Mouse (Mus musculus): ENCODE results near the gene Kirrel3. TPM values are rescaled to one million over a fixed set of nuclear protein-coding genes. Genes with fewer than 3 reads are reported as not detected.

The Kirrel3 gene
- not detected in 2 replicates for total RNA-seq (2014; fragmentation: Nextera tagmentation)
- 0.06 and 0.98 TPM in 2 replicates for total RNA-seq (2017)
- not detected in 2 replicates for polyA plus RNA-seq (2012)

GRCm38 (mm10) chr9:34485759-34486431 is at the start of gene Kirrel3:
TSS of gene Kirrel3 (plus strand) at chr9:34485894.
- H3K4me1 ChIP-seq (ENCODE audit: insufficient read depth, low read depth, low read length), result no peaks in the 10 kb centered on the region
- no peaks in the 10 kb centered on the region for H3K36me3 ChIP-seq (replicated peaks)
- TF ChIP-seq GATA2 (IDR thresholded peaks at IDR 0.05; ENCODE audit: borderline replicate concordance, low read depth, low read length) (no peak), POLR2AphosphoS5 (IDR thresholded peaks at IDR 0.05; ENCODE audit: insufficient replicate concordance, low read depth, low read length) (no peak), GATA1 (IDR thresholded peaks at IDR 0.05; ENCODE audit: borderline replicate concordance, low read length) (no peak)
- H3K9me3 ChIP-seq (replicated peaks), result peaks cover 7% of the 10 kb centered on the region
- H3K4me3 ChIP-seq (ENCODE audit: low read depth, low read length), result no peak within 1 kb of the TSS
- H3K27me3 ChIP-seq (ENCODE audit: insufficient read depth, low read length), result peaks cover 4% of the 10 kb centered on the region; the same call in 1 of the 2 replicates
- DNase-seq (ENCODE audit: low spot score) (no peak), ATAC-seq (ENCODE audit: extremely low read depth, insufficient number of reproducible peaks, low FRiP score, poor library complexity, severe bottlenecking) (no peak)

DNA sequence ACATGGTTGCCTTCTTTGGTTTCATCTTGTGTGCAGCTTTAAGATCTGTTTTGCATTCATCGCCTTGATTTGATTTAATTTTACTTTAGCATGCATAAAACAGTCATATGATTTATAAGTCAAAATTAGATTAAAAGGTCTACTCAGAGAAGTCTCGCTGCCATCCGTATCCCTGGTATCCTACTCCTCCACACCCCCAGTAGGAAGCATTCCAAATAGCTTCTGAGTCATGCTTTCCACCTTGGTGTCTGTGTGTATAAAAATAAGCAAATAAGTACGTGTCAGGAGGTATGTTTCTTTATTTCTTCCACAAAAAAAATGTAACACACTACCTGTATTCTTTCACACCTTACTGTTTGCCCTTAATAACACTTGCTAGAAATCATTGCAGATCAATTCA is 45.0 kb upstream of the Kirrel3 start:
- Histone ChIP-seq H3K9me3 (replicated peaks) (no peaks in the 10 kb centered on the region), H3K4me1 (ENCODE audit: insufficient read depth, low read depth, low read length) (no peaks in the 10 kb centered on the region), H3K4me3 (ENCODE audit: low read depth, low read length) (no peak overlapping the region), H3K36me3 (replicated peaks) (no peaks in the 10 kb centered on the region), H3K27me3 (ENCODE audit: insufficient read depth, low read length) (no peaks in the 10 kb centered on the region)
- ATAC-seq (ENCODE audit: extremely low read depth, insufficient number of reproducible peaks, low FRiP score, poor library complexity, severe bottlenecking) (no peak), DNase-seq (ENCODE audit: low spot score) (no peak)
- TF ChIP-seq GATA2 (IDR thresholded peaks at IDR 0.05; ENCODE audit: borderline replicate concordance, low read depth, low read length) (no peak), GATA1 (IDR thresholded peaks at IDR 0.05; ENCODE audit: borderline replicate concordance, low read length) (no peak), CTCF (IDR thresholded peaks at IDR 0.05; ENCODE audit: low read depth, low read length) (no peak), POLR2AphosphoS5 (IDR thresholded peaks at IDR 0.05; ENCODE audit: insufficient replicate concordance, low read depth, low read length) (no peak), TAL1 (conservative IDR thresholded peaks at IDR 0.05; ENCODE audit: low read depth, low read length) (no peak)

- DNase-seq (ENCODE audit: low spot score), result no peak
These were observed 41.7 kb upstream of the Kirrel3 start for GRCm38 (mm10) chr9:34443950-34444349.

GRCm38 (mm10) chr9:34446497-34447350 is 39.0 kb upstream of the Kirrel3 start:
- TF ChIP-seq GATA2 (IDR thresholded peaks at IDR 0.05; ENCODE audit: borderline replicate concordance, low read depth, low read length), result no peak
- H3K4me1 ChIP-seq (ENCODE audit: insufficient read depth, low read depth, low read length), result no peaks in the 10 kb centered on the region
- no peaks in the 10 kb centered on the region for H3K27me3 ChIP-seq (ENCODE audit: insufficient read depth, low read length)
- H3K4me3 ChIP-seq (ENCODE audit: low read depth, low read length), result no peak overlapping the region
- H3K36me3 ChIP-seq (replicated peaks), result no peaks in the 10 kb centered on the region
- ATAC-seq (ENCODE audit: extremely low read depth, insufficient number of reproducible peaks, low FRiP score, poor library complexity, severe bottlenecking), result no peak
- peaks cover 3% of the 10 kb centered on the region; the same call in 1 of the 2 replicates for H3K9me3 ChIP-seq (replicated peaks)
- DNase-seq (ENCODE audit: low spot score), result no peak

More at GRCm38 (mm10) chr9:34443950-34444349, 41.7 kb upstream of the Kirrel3 start:
- H3K36me3 ChIP-seq (replicated peaks), result no peaks in the 10 kb centered on the region
- no peaks in the 10 kb centered on the region for H3K27me3 ChIP-seq (ENCODE audit: insufficient read depth, low read length)
- no peaks in the 10 kb centered on the region for H3K4me1 ChIP-seq (ENCODE audit: insufficient read depth, low read depth, low read length)
- TF ChIP-seq TAL1 (conservative IDR thresholded peaks at IDR 0.05; ENCODE audit: low read depth, low read length), result no peak
- TF ChIP-seq CTCF (IDR thresholded peaks at IDR 0.05; ENCODE audit: low read depth, low read length), result no peak
- TF ChIP-seq POLR2AphosphoS5 (IDR thresholded peaks at IDR 0.05; ENCODE audit: insufficient replicate concordance, low read depth, low read length), result no peak
- TF ChIP-seq GATA1 (IDR thresholded peaks at IDR 0.05; ENCODE audit: borderline replicate concordance, low read length), result no peak
- no peak for TF ChIP-seq GATA2 (IDR thresholded peaks at IDR 0.05; ENCODE audit: borderline replicate concordance, low read depth, low read length)
- H3K9me3 ChIP-seq (replicated peaks), result peaks cover 3% of the 10 kb centered on the region; the same call in 1 of the 2 replicates
- no peak for ATAC-seq (ENCODE audit: extremely low read depth, insufficient number of reproducible peaks, low FRiP score, poor library complexity, severe bottlenecking)
- H3K4me3 ChIP-seq (ENCODE audit: low read depth, low read length), result no peak overlapping the region

GRCm38 (mm10) chr9:34447736-34448135 is 38.0 kb upstream of the Kirrel3 start:
- DNase-seq (ENCODE audit: low spot score) (no peak), ATAC-seq (ENCODE audit: extremely low read depth, insufficient number of reproducible peaks, low FRiP score, poor library complexity, severe bottlenecking) (no peak)
- TF ChIP-seq POLR2AphosphoS5 (IDR thresholded peaks at IDR 0.05; ENCODE audit: insufficient replicate concordance, low read depth, low read length) (no peak), GATA2 (IDR thresholded peaks at IDR 0.05; ENCODE audit: borderline replicate concordance, low read depth, low read length) (no peak), TAL1 (conservative IDR thresholded peaks at IDR 0.05; ENCODE audit: low read depth, low read length) (no peak), CTCF (IDR thresholded peaks at IDR 0.05; ENCODE audit: low read depth, low read length) (no peak), GATA1 (IDR thresholded peaks at IDR 0.05; ENCODE audit: borderline replicate concordance, low read length) (no peak)
- Histone ChIP-seq H3K36me3 (replicated peaks) (no peaks in the 10 kb centered on the region), H3K27me3 (ENCODE audit: insufficient read depth, low read length) (no peaks in the 10 kb centered on the region), H3K4me3 (ENCODE audit: low read depth, low read length) (no peak overlapping the region), H3K4me1 (ENCODE audit: insufficient read depth, low read depth, low read length) (no peaks in the 10 kb centered on the region), H3K9me3 (replicated peaks) (peaks cover 3% of the 10 kb centered on the region; the same call in 1 of the 2 replicates)

DNA sequence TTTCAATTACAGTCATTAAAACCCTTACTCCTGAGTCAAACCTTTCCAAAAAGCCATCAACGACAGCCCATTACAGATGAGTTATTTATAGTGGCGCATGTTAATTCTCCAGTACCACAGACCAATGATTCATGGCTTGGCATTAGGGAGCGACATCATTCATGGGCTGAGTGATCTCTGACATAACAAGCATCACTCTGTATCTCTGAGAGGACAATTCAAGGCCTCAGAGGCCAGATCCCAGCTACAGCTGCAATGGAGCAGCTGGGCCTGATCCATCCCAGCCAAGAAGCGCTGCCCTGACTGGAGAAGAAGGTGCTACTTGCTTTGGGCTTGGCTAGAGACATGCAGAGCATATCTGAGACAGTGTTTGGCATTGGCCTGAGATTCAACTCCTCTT is 37.2 kb upstream of the Kirrel3 start:
- Histone ChIP-seq H3K4me1 (ENCODE audit: insufficient read depth, low read depth, low read length) (no peaks in the 10 kb centered on the region), H3K36me3 (replicated peaks) (no peaks in the 10 kb centered on the region), H3K9me3 (replicated peaks) (peaks cover 3% of the 10 kb centered on the region; the same call in 1 of the 2 replicates), H3K27me3 (ENCODE audit: insufficient read depth, low read length) (no peaks in the 10 kb centered on the region), H3K4me3 (ENCODE audit: low read depth, low read length) (no peak overlapping the region)
- ATAC-seq (ENCODE audit: extremely low read depth, insufficient number of reproducible peaks, low FRiP score, poor library complexity, severe bottlenecking) (no peak), DNase-seq (ENCODE audit: low spot score) (no peak)
- TF ChIP-seq GATA2 (IDR thresholded peaks at IDR 0.05; ENCODE audit: borderline replicate concordance, low read depth, low read length), result no peak
- no peak for TF ChIP-seq POLR2AphosphoS5 (IDR thresholded peaks at IDR 0.05; ENCODE audit: insufficient replicate concordance, low read depth, low read length)
- TF ChIP-seq GATA1 (IDR thresholded peaks at IDR 0.05; ENCODE audit: borderline replicate concordance, low read length), result no peak
- TF ChIP-seq TAL1 (conservative IDR thresholded peaks at IDR 0.05; ENCODE audit: low read depth, low read length), result no peak
- no peak for TF ChIP-seq CTCF (IDR thresholded peaks at IDR 0.05; ENCODE audit: low read depth, low read length)
